Mouse (Mus musculus) frontal cortex, adult (tissue): Measurements from ENCODE around the gene Hadhb.
"Not testable (repeated sequence)": the region's sequence is repeated elsewhere in the genome, so short reads cannot be mapped to it uniquely, and the experiment has no call there.

ENCODE experiments used
- ATAC-seq: cut with Nextera tagmentation; 2 replicates; pipeline ENCODE4 v1.9.2; 2017; ENCODE audit warnings: mild to moderate bottlenecking, moderate library complexity, mixed read lengths; ENCODE audit not compliant: low TSS enrichment

The Hadhb gene

GRCm38 (mm10) chr5:30172931-30173692 is 18.1 kb downstream of the Hadhb start:
- ATAC-seq, result no peak

- no peak for ATAC-seq
Measured at GRCm38 (mm10) chr5:30175811-30176210, 20.8 kb downstream of the Hadhb start.

- no peak for ATAC-seq
Measured at GRCm38 (mm10) chr5:30187687-30188485, 32.8 kb downstream of the Hadhb start.

- no peak for ATAC-seq
Measured at GRCm38 (mm10) chr5:30192452-30192851, 37.4 kb downstream of the Hadhb start.

- ATAC-seq, result no peak
Measured at GRCm38 (mm10) chr5:30195340-30195739, 40.3 kb downstream of the Hadhb start.

GRCm38 (mm10) chr5:30198257-30198656 is 43.2 kb downstream of the Hadhb start:
- no peak for ATAC-seq

GRCm38 (mm10) chr5:30201521-30201920 is 46.5 kb downstream of the Hadhb start:
- peak; percentile 97 for ATAC-seq

- ATAC-seq, result no peak
Measured at GRCm38 (mm10) chr5:30202221-30202620, 47.2 kb downstream of the Hadhb start.

- ATAC-seq, result no peak
Measured at GRCm38 (mm10) chr5:30203216-30203885, 48.3 kb downstream of the Hadhb start.

- ATAC-seq, result no peak
Measured at GRCm38 (mm10) chr5:30204441-30204840, 49.4 kb downstream of the Hadhb start.

GRCm38 (mm10) chr5:30205034-30205433 is 50.0 kb downstream of the Hadhb start:
- ATAC-seq, result no peak

- no peak for ATAC-seq
Measured at GRCm38 (mm10) chr5:30205493-30205892, 50.4 kb downstream of the Hadhb start, which contains the start of gene Adgrf3. Gene Adgrf3, minus strand, starts transcription at chr5:30205722.

GRCm38 (mm10) chr5:30207276-30207675 is 52.2 kb downstream of the Hadhb start:
- no peak for ATAC-seq

- not testable (repeated sequence) for ATAC-seq
Measured at GRCm38 (mm10) chr5:30210758-30211157, 55.7 kb downstream of the Hadhb start.

- ATAC-seq, result peak; percentile 74
Measured at GRCm38 (mm10) chr5:30214889-30215288, 59.8 kb downstream of the Hadhb start.

GRCm38 (mm10) chr5:30215970-30216369 is 60.9 kb downstream of the Hadhb start:
- ATAC-seq, result no peak

- ATAC-seq, result no peak
Measured at GRCm38 (mm10) chr5:30219715-30220114, 64.7 kb downstream of the Hadhb start.

- ATAC-seq, result no peak
Measured at GRCm38 (mm10) chr5:30220666-30221065, 65.6 kb downstream of the Hadhb start.

GRCm38 (mm10) chr5:30222681-30223080 is 67.6 kb downstream of the Hadhb start:
- no peak for ATAC-seq

GRCm38 (mm10) chr5:30230901-30231300 is 75.9 kb downstream of the Hadhb start:
- no peak for ATAC-seq

GRCm38 (mm10) chr5:30231891-30232270 is 76.8 kb downstream of the Hadhb start:
- no peak for ATAC-seq

GRCm38 (mm10) chr5:30232271-30232971 is 77.4 kb downstream of the Hadhb start, which contains the start of gene Selenoi:
Gene Selenoi, plus strand, starts transcription at chr5:30232581.
- ATAC-seq, result peak; percentile 99
